Mouse (Mus musculus): Measurements from ENCODE around the gene Rsrc1. TPM values are rescaled to one million over a fixed set of nuclear protein-coding genes. Genes with fewer than 3 reads are reported as not detected.
A peak's percentile ranks its signal among the peaks of the same experiment; 100 is the strongest.

Rsrc1 gene
- polyA plus RNA-seq, 1 experiment from 2014 or later = 9.9 TPM

GRCm38 (mm10) chr3:67374360-67374778 is 393.2 kb downstream of the Rsrc1 start:
- Histone ChIP-seq H3K27me3 (ENCODE audit: insufficient read depth, low read length) (peaks cover 10% of the 10 kb centered on the region), H3K9me3 (ENCODE audit: low read length) (no peaks in the 10 kb centered on the region), H3K36me3 (replicated peaks; ENCODE audit: insufficient read depth, low read length) (no peaks in the 10 kb centered on the region), H3K27ac (ENCODE audit: low read depth) (no peak overlapping the region), H3K4me2 (ENCODE audit: low read depth, low read length) (peak overlapping the region; percentile 70), H3K4me3 (ENCODE audit: low read depth, low read length) (peak overlapping the region; percentile 37), H3K4me1 (ENCODE audit: insufficient read depth) (peaks cover 5% of the 10 kb centered on the region; the same call in 1 of the 2 replicates), H3K9ac (replicated peaks) (no peak overlapping the region)
- WGBS (ENCODE audit: insufficient replicate concordance) = 36% methylated on average over 7 of the region's 7 CpGs
- TF ChIP-seq CTCF (IDR thresholded peaks at IDR 0.05; ENCODE audit: low read depth) (no peak), EP300 (IDR thresholded peaks at IDR 0.05; ENCODE audit: low read depth) (no peak)
- no peak for DNase-seq
- no peak for ATAC-seq

- TF ChIP-seq EP300 (IDR thresholded peaks at IDR 0.05; ENCODE audit: low read depth) = no peak
- no peak for TF ChIP-seq CTCF (IDR thresholded peaks at IDR 0.05; ENCODE audit: low read depth)
- peaks cover 5% of the 10 kb centered on the region; the same call in 1 of the 2 replicates for H3K4me1 ChIP-seq (ENCODE audit: insufficient read depth)
- H3K27me3 ChIP-seq (ENCODE audit: insufficient read depth, low read length) = peaks cover 10% of the 10 kb centered on the region
- no peaks in the 10 kb centered on the region for H3K36me3 ChIP-seq (replicated peaks; ENCODE audit: insufficient read depth, low read length)
- no peak within 1 kb of the TSS for H3K9ac ChIP-seq (replicated peaks)
- H3K4me2 ChIP-seq (ENCODE audit: low read depth, low read length) = peak within 1 kb of the TSS; percentile 70
- ATAC-seq (no peak), DNase-seq (no peak)
- H3K9me3 ChIP-seq (ENCODE audit: low read length) = no peaks in the 10 kb centered on the region
- no peak within 1 kb of the TSS for H3K27ac ChIP-seq (ENCODE audit: low read depth)
- peak within 1 kb of the TSS; percentile 37 for H3K4me3 ChIP-seq (ENCODE audit: low read depth, low read length)
- 50% methylated on average over 3 of the region's 3 CpGs for WGBS (ENCODE audit: insufficient replicate concordance)
These were observed 393.9 kb downstream of the Rsrc1 start, which contains the start of gene Gm17402 for GRCm38 (mm10) chr3:67375063-67375462. Gene Gm17402, minus strand, starts transcription at chr3:67375163.

DNA sequence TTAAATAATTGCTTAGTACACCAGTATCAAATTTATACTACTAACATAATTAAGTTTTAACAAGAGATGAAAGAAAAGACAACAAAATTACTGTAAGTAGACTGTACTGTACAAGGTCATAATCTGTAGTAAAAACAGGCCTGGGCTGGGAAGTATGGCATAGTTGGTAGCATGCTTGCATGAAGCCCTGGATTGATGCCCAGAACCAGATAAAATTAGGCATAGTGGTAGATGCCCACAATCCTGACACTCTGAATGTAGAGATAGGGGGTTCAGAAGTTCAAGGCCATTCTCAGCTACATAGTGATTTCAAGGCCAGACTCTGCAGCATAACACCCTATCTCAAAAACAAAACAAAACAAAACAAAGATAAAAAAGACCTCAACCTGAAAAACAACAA is 397.0 kb downstream of the Rsrc1 start:
- Histone ChIP-seq H3K9me3 (ENCODE audit: low read length) (no peaks in the 10 kb centered on the region), H3K4me1 (ENCODE audit: insufficient read depth) (peaks cover 5% of the 10 kb centered on the region; the same call in 1 of the 2 replicates), H3K4me2 (ENCODE audit: low read depth, low read length) (no peak overlapping the region), H3K27me3 (ENCODE audit: insufficient read depth, low read length) (peaks cover 10% of the 10 kb centered on the region), H3K4me3 (ENCODE audit: low read depth, low read length) (no peak overlapping the region), H3K27ac (ENCODE audit: low read depth) (no peak overlapping the region), H3K36me3 (replicated peaks; ENCODE audit: insufficient read depth, low read length) (no peaks in the 10 kb centered on the region), H3K9ac (replicated peaks) (no peak overlapping the region)
- TF ChIP-seq EP300 (IDR thresholded peaks at IDR 0.05; ENCODE audit: low read depth) (no peak), CTCF (IDR thresholded peaks at IDR 0.05; ENCODE audit: low read depth) (no peak)
- DNase-seq = no peak
- no peak for ATAC-seq

Other genes with a start within 250 kb of the Rsrc1 start
- 0.68 and 0.69 TPM in 2 replicates for gene Shox2, start 381 bp downstream of the Rsrc1 start, polyA plus RNA-seq (2015; fragmentation: Nextera tagmentation; extraction: Ambion mirVana)